Mouse (Mus musculus) bone marrow macrophage, adult 2 months (primary cell): ENCODE results near the gene Fgfr2. TPM values are rescaled to one million over a fixed set of nuclear protein-coding genes. Genes with fewer than 3 reads are reported as not detected.
"Not testable (repeated sequence)": the region's sequence is repeated elsewhere in the genome, so short reads cannot be mapped to it uniquely, and the experiment has no call there.

Experiments used
- H3K27ac ChIP-seq: 2 replicates; pipeline ENCODE4 v1.5.1; 2012; ENCODE audit warnings: low read depth, low read length; ENCODE audit not compliant: insufficient read depth
- H3K4me1 ChIP-seq: 2 replicates; pipeline ENCODE4 v1.6.1; 2012; ENCODE audit warnings: low read length; ENCODE audit not compliant: control insufficient read depth, insufficient read depth
- H3K4me3 ChIP-seq: 2 replicates; pipeline ENCODE4 v1.5.1; 2012; ENCODE audit warnings: mild to moderate bottlenecking, low read length, moderate library complexity; ENCODE audit not compliant: insufficient read depth
- CTCF ChIP-seq: IDR thresholded peaks from 2 replicates; pipeline ENCODE4 v1.5.1; 2012; ENCODE audit warnings: low read depth, mild to moderate bottlenecking, low read length, moderate library complexity
- POLR2A ChIP-seq: IDR thresholded peaks from 2 replicates; pipeline ENCODE4 v1.6.1; 2012; ENCODE audit warnings: mild to moderate bottlenecking, low read depth, low read length, borderline replicate concordance
- polyA plus RNA-seq: library from polyadenylated mRNA; stranded (reverse); fragments of >200 nt; gene quantifications from 2 replicates; pipeline ENCODE4 v1.2.4, GENCODE M21; 2012; ENCODE audit not compliant: missing spikeins, insufficient read depth, insufficient read length

Gene Fgfr2
- polyA plus RNA-seq, 1 experiment: 0.27 TPM

DNA sequence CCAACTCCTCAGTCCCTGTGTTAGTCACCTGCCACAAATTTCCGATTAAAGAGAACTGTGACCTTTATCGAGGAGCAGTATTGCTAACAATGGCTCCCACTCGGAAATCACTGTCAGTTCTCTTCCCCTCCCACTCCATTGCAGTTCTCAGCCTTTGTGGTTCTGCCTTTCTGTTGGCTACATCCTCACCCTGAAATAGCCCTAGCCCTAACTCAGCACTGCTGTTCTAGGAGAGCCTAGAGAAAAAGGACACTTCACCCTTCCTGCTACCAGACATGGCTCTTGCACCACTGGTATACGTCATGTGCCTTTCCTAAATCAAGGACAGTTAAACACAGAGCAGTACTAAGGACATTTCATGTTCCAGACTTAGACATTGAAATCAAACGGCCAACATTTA lies 1695.8 kb downstream of the Fgfr2 start:
- H3K4me1 ChIP-seq: no peaks in the 10 kb centered on the region
- H3K27ac ChIP-seq: no peak overlapping the region
- TF ChIP-seq POLR2A (no peak), CTCF (no peak)
- no peak overlapping the region for H3K4me3 ChIP-seq

DNA sequence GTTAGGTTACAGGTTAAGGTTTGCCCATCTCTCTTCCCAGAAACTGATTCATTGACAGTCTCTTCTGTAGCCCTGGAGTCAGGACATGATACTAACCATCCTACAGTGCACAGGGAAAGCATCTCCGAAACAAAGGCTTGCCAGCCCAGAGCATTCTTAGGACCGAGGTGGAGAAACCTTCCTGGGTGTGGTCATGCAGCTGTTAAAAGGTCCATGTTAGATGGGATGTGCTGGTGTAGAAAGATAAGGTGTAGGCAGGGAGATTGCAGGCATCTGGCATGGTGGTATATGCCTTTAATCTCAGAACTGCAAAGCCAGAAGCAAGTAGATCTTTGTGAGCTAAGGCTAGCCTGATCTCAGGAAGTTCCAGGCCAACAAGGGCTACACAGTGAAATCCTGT lies 1698.2 kb downstream of the Fgfr2 start:
- H3K27ac ChIP-seq: no peak overlapping the region

DNA sequence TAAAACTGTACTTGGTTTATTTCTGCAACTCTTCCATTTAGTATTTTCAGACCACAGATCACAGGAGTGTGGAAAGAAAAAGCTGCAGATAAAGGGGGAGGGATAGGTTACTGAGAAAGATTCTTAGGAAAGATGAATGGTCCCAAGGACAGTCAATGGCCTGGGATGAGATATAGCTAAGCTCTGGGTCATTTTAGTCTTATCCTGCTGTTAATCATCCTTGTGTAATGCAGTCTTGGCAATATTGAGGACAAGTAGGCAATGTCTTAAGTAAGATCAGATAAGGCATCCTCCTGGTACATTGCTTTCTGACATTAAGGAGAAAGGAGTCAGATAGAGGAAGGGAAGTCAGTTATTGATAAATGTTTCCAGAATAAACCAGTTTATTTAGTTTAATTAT lies 1705.5 kb downstream of the Fgfr2 start:
- TF ChIP-seq CTCF: no peak
- TF ChIP-seq POLR2A: no peak

More for the DNA sequence above, 1698.2 kb downstream of the Fgfr2 start:
- H3K4me1 ChIP-seq: no peaks in the 10 kb centered on the region; the same call in 1 of the 2 replicates
- no peak overlapping the region for H3K4me3 ChIP-seq
- no peak for TF ChIP-seq CTCF
- TF ChIP-seq POLR2A: no peak

DNA sequence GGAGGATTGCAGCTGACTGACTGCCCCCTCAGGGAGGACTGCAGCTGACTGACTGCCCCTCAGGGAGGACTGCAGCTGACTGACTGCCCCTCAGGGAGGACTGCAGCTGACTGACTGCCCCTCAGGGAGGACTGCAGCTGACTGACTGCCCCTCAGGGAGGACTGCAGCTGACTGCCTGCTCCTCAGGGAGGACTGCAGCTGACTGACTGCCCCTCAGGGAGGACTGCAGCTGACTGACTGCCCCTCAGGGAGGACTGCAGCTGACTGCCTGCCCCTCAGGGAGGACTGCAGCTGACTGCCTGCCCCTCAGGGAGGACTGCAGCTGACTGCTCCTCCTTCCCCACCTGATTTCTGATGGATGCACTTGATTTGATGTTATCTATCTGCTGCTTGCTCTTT lies 1706.4 kb downstream of the Fgfr2 start:
- H3K4me3 ChIP-seq, H3K4me1 ChIP-seq, H3K27ac ChIP-seq: not testable (repeated sequence)

More for the DNA sequence above, 1705.5 kb downstream of the Fgfr2 start:
- H3K4me1 ChIP-seq: peaks cover 2% of the 10 kb centered on the region; the same call in 1 of the 2 replicates
- H3K27ac ChIP-seq: no peak overlapping the region
- no peak overlapping the region for H3K4me3 ChIP-seq

DNA sequence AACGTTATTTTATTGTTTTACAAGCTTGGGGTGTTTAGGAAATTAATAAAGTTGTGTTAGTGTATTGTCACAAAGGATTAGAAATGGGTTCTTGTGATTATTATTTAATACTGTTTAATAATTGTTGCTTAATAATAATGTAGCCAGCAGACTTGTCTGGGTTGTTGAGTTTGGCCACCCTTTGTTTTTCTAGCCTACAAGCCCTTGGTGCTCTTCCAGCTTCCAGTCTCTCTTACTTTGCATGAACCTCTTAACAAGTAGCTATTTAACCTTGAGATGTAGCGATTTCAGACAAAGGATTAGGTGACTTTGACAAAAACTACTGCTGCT lies 1711.2 kb downstream of the Fgfr2 start:
- H3K27ac ChIP-seq: no peak overlapping the region
- H3K4me3 ChIP-seq: no peak overlapping the region
- no peak for TF ChIP-seq POLR2A
- H3K4me1 ChIP-seq: peaks cover 6% of the 10 kb centered on the region

DNA sequence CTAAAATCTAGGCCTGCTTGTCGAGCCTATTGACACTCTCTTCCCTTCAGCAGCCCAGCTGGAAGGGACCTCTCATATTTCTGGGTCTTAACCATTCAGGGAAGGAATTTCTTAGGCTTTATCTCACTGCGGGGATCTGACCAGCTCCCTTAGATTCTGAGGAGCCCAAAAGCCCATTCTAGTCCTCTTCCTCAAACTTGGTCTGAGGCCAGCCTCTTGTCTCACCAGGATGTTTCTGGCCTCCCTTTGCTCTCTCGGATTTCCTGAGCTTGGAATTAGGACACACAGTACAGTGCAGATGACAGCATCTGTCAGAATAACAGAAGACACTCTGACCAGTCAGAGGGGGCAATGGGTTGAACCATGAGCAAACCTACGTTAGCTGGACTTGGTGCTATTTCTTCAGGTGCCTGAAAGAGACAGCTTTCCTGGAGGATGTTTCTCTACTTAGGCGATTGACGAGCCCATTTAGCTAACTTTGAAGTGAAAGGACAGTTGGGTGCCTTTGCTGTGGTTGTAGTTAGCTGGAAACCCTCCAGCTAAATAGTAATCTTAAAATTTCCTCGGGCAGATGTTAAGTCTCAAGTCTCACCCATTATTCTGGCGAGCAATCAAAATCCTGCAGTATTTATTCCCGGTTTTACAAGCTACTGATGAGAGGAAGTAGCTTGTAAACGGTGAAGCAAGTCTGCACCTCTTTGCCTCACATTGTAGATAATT lies 1711.8 kb downstream of the Fgfr2 start:
- no peak overlapping the region for H3K27ac ChIP-seq
- H3K4me1 ChIP-seq: peaks cover 6% of the 10 kb centered on the region
- peak overlapping the region; percentile 95 for H3K4me3 ChIP-seq

DNA sequence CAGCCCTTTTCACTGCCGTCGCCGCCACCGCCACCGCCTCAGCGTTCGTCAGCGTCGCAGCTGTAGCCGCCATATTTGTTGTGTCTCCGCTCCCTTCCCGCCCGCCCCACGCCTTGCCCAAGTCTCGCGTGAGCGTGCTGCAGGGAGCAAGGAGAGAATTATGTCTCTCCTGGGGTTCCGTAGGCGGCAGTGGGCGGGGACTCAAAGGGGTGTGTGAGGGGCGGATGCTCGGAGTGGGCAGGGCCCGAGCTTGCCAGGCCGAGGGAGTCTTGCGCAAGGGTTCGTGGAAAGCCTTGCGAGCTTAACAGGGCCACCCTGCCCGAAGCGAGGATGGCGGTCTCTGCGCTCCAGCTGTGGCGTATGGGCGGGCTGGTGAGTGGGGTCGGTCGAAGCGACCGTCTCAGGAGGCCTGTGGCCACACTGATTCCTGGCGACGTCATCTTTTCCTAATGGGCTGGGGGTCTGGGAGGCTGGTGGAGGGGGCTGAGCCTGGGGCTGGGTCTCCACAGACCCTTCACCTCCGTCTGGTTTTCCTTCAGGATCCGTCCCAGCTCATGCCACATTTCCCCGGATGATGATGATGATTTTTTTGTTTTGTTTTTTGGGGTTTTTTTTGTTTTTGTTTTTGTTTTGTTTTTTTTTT lies 1712.6 kb downstream of the Fgfr2 start, which contains the start of the genes Ikzf5 and Acadsb:
Gene Ikzf5 (minus strand): TSS at position 106 of the 643 bp plus-strand sequence.
Gene Acadsb (plus strand): TSS at position 186 of the 643 bp plus-strand sequence.
- no peak for TF ChIP-seq POLR2A
- TF ChIP-seq CTCF: no peak
- peak within 1 kb of the TSS; percentile 7 for H3K27ac ChIP-seq
- peak within 1 kb of the TSS; percentile 97 for H3K4me3 ChIP-seq
- peaks cover 6% of the 10 kb centered on the region for H3K4me1 ChIP-seq

More for the DNA sequence above, 1711.8 kb downstream of the Fgfr2 start:
- TF ChIP-seq CTCF (no peak), POLR2A (no peak)

DNA sequence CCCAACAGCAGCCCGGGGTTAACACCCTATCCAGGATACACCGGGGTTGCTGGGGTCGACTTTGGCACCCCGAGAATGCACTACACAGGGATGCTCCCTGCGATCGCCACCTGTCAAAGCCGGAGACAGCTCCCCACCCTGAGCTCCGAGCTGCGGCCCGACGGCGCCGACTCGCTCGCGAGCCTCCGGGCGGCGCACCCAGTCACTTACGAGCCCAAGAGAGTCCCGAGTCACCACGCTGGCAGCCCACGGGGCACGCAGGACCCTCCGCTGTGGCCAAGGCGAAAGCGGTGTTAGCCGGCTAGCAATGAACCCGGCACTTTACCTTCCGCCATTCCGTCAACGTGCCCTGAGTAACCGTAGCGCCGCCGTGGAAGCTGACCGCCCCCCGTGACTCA lies 1713.2 kb downstream of the Fgfr2 start:
- H3K4me1 ChIP-seq: peaks cover 6% of the 10 kb centered on the region
- H3K27ac ChIP-seq: peak overlapping the region; percentile 7
- TF ChIP-seq POLR2A (no peak), CTCF (no peak)
- peak overlapping the region; percentile 97 for H3K4me3 ChIP-seq

DNA sequence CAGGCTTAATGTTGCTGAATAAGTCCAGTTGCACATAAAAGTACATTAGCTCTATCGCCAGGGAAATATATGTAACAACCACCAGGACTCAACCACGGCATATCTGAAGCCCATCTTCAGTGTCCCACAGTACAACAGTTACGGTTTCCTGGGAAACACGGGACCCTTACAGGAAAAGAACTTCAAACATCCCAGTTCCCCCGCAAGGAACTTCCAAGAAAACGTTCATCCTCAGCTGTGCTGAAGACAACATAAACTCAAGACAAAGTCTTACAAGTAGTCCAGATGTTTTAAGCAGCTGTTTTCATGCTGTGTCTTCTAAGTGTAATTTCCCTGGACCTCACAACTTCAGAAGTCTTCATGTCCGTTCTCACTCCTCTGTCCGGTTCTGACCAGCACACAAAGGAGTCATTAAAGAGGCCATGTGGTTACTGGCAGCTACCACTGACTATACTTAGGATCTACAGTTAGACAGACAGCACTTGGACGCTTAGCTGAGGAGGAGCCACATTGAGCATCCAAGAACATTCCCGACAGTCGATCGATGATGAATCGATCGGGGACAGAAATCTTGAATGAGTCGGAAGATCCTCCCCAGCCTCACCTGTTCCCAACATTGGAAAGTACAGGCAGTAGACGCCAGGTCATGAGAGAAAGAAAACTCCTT lies 1713.7 kb downstream of the Fgfr2 start:
- H3K4me3 ChIP-seq: peak overlapping the region; percentile 97
- TF ChIP-seq CTCF: no peak
- TF ChIP-seq POLR2A: no peak
- peaks cover 6% of the 10 kb centered on the region for H3K4me1 ChIP-seq
- H3K27ac ChIP-seq: no peak overlapping the region

DNA sequence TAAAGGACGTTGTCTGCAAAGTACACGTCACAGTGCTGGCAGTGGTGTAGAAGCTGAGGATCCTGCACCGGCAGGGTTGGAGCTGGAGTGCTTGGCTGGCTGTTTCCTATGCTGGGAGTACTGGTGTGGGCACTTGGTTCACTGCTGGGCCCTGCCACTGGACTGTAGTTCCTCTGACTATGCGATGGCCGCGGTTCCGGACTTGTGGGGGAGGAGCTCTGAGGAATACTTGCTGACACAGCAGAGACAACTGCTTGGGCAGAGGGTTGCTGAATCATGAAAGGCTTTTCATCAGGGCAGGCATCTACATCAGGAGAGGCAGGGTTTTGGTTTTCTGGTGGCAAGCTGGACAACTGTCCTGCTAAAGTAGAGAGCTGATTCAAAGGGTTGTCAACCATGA lies 1731.4 kb downstream of the Fgfr2 start:
- H3K4me1 ChIP-seq: not testable (repeated sequence)

More for the DNA sequence above, 1731.4 kb downstream of the Fgfr2 start:
- not testable (repeated sequence) for H3K4me3 ChIP-seq, H3K27ac ChIP-seq
